Mouse (Mus musculus): ENCODE measurements around the gene Prr5l.
A peak's percentile ranks its signal among the peaks of the same experiment; 100 is the strongest.

Gene Prr5l

GRCm38 (mm10) chr2:101723333-101723881 lies 159.4 kb downstream of the Prr5l start:
- no peak for DNase-seq (ENCODE audit: low read depth, low spot score)

GRCm38 (mm10) chr2:101722370-101723332 lies 160.2 kb downstream of the Prr5l start:
- no peak for DNase-seq (ENCODE audit: low read depth, low spot score)

- no peak for DNase-seq (ENCODE audit: low read depth, low spot score)
These were observed 161.0 kb downstream of the Prr5l start for GRCm38 (mm10) chr2:101721835-101722234.

DNA sequence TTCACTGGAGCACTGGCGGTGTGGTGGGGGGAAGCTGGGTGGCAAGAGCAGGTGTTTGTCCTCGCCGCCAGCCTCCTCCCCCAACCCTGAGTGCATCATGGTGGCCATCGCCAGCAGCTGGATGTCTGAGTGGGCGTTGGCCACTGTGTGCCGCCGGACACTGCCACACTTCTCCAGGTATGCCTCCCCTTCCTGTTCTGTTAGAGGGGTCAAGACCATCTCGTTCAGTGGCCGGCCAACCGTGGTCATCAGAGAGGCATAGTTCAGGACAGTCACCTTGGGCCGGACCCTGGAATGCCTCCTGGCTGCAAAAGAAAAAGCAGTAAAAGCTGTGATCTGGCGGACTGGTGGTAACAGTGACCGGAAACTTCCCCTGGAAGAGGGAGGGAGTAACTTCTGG lies 165.7 kb downstream of the Prr5l start:
- DNase-seq (ENCODE audit: low read depth, low spot score): no peak

GRCm38 (mm10) chr2:101715650-101716323 lies 167.0 kb downstream of the Prr5l start:
- no peak for DNase-seq (ENCODE audit: low read depth, low spot score)

- DNase-seq (ENCODE audit: low read depth, low spot score): no peak
These were observed 171.2 kb downstream of the Prr5l start for GRCm38 (mm10) chr2:101711608-101712007.

DNA sequence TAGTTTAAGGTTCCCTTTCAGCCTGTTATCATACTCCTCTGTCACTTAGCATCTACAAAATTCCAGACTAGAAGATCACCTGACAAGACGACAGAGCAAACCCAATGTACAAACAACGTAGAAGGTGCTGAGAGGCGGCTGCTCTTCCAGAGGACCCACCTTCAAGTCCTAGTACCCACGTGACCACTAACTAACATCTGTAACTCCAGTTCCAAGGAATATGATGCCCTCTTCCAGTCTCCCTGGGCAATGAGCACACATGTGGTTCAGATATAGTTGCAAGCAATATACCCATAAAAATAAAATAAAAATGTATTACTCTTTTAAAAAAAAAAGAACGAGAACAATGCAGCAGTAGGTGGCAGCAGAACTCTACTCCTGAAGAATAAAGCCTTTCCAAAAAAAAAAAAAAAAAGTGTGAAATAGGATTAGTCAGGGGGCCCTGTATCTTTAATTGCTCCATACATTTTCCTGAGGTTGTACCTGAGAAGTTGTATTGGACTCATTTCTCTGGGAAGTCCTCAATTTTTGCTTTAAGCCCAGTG lies 176.8 kb downstream of the Prr5l start:
- DNase-seq (ENCODE audit: low read depth, low spot score): peak; percentile 20

DNA sequence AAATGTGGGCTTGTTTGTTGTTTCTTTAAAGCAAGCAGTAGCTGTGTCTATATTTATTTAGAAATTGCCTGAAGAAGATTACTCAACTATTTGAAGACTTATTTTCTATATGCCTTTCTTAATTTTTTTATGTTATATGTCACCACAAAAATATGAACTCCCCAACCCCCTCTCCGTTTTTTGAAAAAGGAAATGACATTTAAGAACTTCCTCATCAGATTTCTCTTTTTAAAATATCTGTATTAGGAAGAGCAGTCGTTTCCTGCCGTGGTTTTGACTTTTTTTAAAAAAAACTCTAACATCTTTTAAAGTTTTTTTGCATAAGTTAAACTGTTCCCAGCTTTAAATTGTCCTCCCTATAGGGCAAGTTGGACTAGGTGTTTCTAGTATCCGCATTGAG lies 183.5 kb downstream of the Prr5l start:
- no peak for DNase-seq (ENCODE audit: low read depth, low spot score)

GRCm38 (mm10) chr2:101695584-101695983 lies 187.2 kb downstream of the Prr5l start:
- DNase-seq (ENCODE audit: low read depth, low spot score): no peak

DNA sequence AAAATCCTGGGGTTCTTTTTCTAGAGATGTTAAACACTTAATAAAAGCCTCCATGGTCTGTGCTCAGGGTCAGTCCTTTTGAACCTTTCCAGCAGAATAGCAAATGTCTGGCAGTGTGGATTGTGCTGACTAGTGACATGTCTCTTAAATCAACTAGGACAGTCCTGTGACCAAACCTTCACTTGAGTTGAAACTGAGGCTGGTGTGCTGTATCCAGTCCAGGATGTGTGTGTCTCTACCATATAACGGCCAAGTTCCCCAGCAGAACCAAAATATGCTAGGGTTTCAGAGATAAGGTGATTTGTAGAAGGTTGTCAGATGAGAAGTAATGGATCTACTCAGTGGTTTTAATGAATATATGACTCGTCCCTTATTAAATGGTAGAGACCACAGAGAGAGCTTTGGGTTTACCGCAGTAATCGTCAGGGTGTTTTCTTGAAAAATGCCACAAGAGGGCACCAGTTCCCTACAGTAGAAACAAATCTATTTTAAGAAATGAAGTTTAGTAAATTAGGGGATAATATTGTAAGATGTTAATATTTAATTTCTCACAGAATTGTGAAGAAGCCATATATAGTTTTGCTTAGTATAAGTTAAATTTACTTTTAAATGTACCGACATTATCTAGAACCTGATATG lies 189.1 kb downstream of the Prr5l start:
- DNase-seq (ENCODE audit: low read depth, low spot score): peak; percentile 17

GRCm38 (mm10) chr2:101693043-101693442 lies 189.8 kb downstream of the Prr5l start:
- no peak for DNase-seq (ENCODE audit: low read depth, low spot score)

DNA sequence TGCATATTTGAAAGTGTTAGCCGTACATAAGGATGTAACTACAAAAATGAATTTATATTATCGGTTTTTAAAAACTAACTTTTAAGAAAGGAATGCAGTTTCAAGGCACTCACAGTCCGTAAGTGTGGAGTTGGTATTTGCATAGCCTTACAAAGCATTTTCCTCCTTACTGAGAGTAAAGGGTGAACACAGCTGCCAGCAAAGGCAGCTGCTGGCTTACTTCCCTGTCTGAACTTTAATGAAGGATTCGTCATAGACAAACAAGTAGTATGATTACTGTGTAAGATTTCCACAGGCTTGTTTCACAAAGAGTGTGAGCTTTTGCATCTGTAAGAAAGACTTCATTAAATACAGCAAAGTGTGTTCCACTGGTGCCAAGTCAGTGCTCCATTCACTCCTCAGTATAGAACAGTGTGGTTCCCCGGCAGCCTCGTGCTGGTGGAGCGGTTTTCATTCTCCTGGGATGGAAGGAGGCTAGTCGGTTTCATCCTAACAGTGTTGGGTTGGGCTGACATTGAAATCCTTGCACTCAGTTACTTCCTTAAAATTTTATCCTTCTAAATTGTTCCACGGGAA lies 192.5 kb downstream of the Prr5l start:
- DNase-seq (ENCODE audit: low read depth, low spot score): no peak

- no peak for DNase-seq (ENCODE audit: low read depth, low spot score)
These were observed 194.8 kb downstream of the Prr5l start for GRCm38 (mm10) chr2:101688011-101688410.

GRCm38 (mm10) chr2:101684421-101684820 lies 198.4 kb downstream of the Prr5l start:
- no peak for DNase-seq (ENCODE audit: low read depth, low spot score)

GRCm38 (mm10) chr2:101679164-101679784 lies 203.6 kb downstream of the Prr5l start:
- DNase-seq (ENCODE audit: low read depth, low spot score): no peak

GRCm38 (mm10) chr2:101678236-101679021 lies 204.4 kb downstream of the Prr5l start, which contains the start of gene Traf6:
Traf6 (plus strand) TSS chr2:101678429.
- DNase-seq (ENCODE audit: low read depth, low spot score): peak; percentile 63

DNA sequence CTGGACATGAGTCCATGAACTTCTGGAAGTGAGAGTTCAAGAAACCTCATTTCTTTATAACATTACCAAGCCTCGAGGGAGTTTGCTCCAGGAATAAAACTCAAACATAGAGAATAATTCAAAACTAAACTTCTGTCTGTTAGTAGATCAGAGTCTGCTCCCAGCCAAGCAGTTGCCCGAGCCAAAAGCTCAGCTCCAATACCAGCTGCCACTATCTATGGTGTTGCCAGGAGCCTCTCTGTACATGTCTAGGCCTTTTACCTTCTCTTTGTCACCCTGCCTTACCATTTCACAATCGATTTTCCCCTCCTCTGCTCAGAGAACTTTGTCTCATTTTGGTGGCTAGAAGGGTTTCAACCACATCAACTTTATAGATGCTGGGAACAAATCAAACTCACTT lies 209.3 kb downstream of the Prr5l start:
- DNase-seq (ENCODE audit: low read depth, low spot score): no peak

- DNase-seq (ENCODE audit: low read depth, low spot score): no peak
These were observed 214.1 kb downstream of the Prr5l start for GRCm38 (mm10) chr2:101668751-101669150.

DNA sequence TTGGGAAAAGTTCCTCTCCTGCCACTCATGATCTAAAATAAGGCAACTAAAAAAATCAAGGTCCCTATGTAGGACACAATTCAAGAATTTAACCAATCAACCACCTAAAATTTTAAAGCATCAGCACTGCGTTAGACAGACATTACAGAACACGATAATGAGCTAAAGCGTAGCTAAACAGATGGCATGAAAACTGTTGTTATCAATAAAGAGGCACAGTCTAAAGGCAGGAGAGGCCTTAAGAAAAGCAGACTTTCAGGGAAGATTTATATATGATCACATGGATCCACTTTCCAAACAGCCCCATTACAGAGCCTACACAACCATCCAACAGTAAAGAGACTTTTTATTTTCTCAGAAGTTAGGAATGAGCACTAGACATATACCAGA lies 217.1 kb downstream of the Prr5l start:
- DNase-seq (ENCODE audit: low read depth, low spot score): no peak

Data from retina, postnatal 7 days (tissue).